Mouse (Mus musculus): ENCODE data around the gene Capn2. TPM values are rescaled to one million over a fixed set of nuclear protein-coding genes. Genes with fewer than 3 reads are reported as not detected.

Gene Capn2
- total and polyA plus RNA-seq, 3 experiments, result 28.0 to 65.3 (median 63.9) TPM

DNA sequence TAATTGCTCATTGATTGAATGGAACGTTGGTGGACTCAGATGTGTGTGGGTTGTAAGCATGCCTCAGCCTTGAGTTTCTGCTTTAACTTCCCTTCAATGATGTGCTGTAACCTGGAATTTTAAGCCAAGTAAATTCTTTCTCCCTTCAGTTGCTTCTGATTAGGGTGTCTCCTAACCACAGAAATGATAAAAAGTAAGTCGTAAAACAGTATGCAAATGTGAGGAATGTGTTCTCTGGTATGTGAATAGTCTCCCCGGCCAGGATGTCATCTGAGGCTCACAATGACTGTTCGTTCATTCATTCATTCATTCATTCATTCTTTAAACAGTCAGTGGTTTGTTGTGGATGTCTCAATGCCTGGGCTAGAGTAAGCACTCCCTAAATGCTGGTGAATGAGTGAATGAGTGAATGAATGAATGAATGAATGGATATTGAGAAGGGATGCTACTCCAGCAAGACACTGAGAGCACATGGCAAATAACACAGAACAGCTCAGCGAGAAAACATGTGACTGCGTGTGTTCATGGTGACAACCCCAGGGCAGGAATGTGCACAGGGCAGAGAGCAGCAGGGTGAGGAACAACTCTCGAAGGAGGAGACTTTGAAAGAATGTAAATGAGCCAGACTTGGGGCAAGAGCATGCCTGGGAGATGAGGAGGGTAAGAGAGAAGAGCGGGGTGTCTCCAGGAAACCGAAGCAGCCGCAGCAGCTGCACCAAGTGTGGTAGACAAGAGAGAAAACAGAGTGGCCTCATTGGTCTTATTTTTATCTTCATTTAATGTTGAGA is 2.4 kb downstream of the Capn2 start:
- TF ChIP-seq EP300 (IDR thresholded peaks at IDR 0.05; ENCODE audit: insufficient read depth, low read depth, low read length) (no peak), POLR2A (IDR thresholded peaks at IDR 0.05; ENCODE audit: insufficient read depth, low read depth, low read length) (no peak), CTCF (IDR thresholded peaks at IDR 0.05) (no peak)
- H3K9ac ChIP-seq (ENCODE audit: low read depth, low read length), result no peak overlapping the region; the same call in 1 of the 2 replicates
- intact Hi-C loops (cut with DNase I), result no loop called here
- WGBS, result 74% methylated on average over 10 of the region's 10 CpGs
- peaks cover 1% of the 10 kb centered on the region; the same call in 1 of the 2 replicates for H3K79me2 ChIP-seq (replicated peaks; ENCODE audit: control insufficient read depth, insufficient read depth, low read length)
- H3K4me1 ChIP-seq (ENCODE audit: control insufficient read depth, insufficient read depth, low read length), result peaks cover 28% of the 10 kb centered on the region
- H3K36me3 ChIP-seq (ENCODE audit: control insufficient read depth, insufficient read depth, low read length), result peaks cover 15% of the 10 kb centered on the region
- H3K27me3 ChIP-seq (ENCODE audit: control insufficient read depth, insufficient read depth, low read length), result no peaks in the 10 kb centered on the region
- no peak overlapping the region for H3K4me3 ChIP-seq
- no peak overlapping the region for H3K27ac ChIP-seq
- DNase-seq, result peak in 1 of 2 experiments; percentile 14

DNA sequence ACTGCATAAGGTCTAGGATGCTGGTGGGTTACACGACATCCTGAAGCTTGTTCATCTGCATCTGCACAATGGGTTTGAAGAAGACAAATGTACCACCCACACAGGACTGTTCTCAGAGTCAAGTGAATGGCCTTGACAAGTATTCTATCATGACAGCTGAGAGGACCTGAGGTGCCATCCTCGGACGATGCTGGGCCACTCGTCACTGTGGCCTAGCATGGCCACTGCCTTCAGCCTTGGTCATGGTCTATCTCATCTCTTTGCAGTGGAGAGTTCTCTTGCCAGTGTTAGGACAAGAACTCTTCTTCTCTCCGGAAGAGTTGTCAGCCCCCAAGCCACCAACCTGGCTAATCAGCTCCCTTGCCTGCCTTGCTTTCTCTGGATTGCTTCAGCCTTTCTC is 3.7 kb downstream of the Capn2 start:
- DNase-seq, result peak in 1 of 2 experiments; percentile 11
- Histone ChIP-seq H3K27me3 (ENCODE audit: control insufficient read depth, insufficient read depth, low read length) (no peaks in the 10 kb centered on the region), H3K4me1 (ENCODE audit: control insufficient read depth, insufficient read depth, low read length) (peaks cover 23% of the 10 kb centered on the region), H3K36me3 (ENCODE audit: control insufficient read depth, insufficient read depth, low read length) (peaks cover 15% of the 10 kb centered on the region), H3K27ac (peak overlapping the region; percentile 45), H3K79me2 (replicated peaks; ENCODE audit: control insufficient read depth, insufficient read depth, low read length) (peaks cover 1% of the 10 kb centered on the region; the same call in 1 of the 2 replicates), H3K4me3 (no peak overlapping the region), H3K9ac (ENCODE audit: low read depth, low read length) (no peak overlapping the region)
- intact Hi-C loops (cut with DNase I), result no loop called here
- no peak for TF ChIP-seq POLR2A (IDR thresholded peaks at IDR 0.05; ENCODE audit: insufficient read depth, low read depth, low read length)
- no peak for TF ChIP-seq CTCF (IDR thresholded peaks at IDR 0.05)
- 86% methylated on average over 5 of the region's 5 CpGs for WGBS

DNA sequence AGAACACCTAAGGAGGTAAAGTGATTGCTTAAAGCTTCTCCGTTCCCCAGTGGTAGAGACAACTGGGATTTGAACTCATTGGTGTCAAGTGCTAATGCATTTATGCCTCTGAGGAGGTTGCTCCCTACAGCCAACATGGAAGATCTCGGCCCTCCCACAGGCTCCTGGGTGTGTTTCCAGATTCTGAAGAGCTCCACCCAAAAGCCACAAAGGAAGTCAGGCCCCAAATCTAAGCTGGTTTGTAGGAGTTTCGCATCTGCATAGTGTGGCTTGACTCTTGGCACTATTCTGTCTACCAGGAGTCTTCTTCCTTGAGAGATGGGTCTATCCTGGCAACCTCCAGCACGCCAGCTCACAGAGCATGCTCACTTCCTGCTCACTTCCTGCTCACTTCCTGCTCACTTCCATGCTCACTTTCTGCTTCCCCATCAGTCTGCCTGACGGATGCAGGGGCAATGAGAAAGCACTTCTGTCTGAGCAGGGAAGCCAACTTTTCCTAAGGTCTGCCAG is 4.5 kb downstream of the Capn2 start:
- H3K9ac ChIP-seq (ENCODE audit: low read depth, low read length), result no peak overlapping the region
- H3K27ac ChIP-seq, result peak overlapping the region; percentile 45
- DNase-seq, result peak; percentile 29 to 35
- peaks cover 15% of the 10 kb centered on the region for H3K36me3 ChIP-seq (ENCODE audit: control insufficient read depth, insufficient read depth, low read length)
- no peak overlapping the region for H3K4me3 ChIP-seq
- no peaks in the 10 kb centered on the region for H3K27me3 ChIP-seq (ENCODE audit: control insufficient read depth, insufficient read depth, low read length)
- intact Hi-C loops (cut with DNase I), result no loop called here
- 51% methylated on average over 5 of the region's 5 CpGs for WGBS
- peaks cover 1% of the 10 kb centered on the region; the same call in 1 of the 2 replicates for H3K79me2 ChIP-seq (replicated peaks; ENCODE audit: control insufficient read depth, insufficient read depth, low read length)
- H3K4me1 ChIP-seq (ENCODE audit: control insufficient read depth, insufficient read depth, low read length), result peaks cover 21% of the 10 kb centered on the region
- TF ChIP-seq POLR2A (IDR thresholded peaks at IDR 0.05; ENCODE audit: insufficient read depth, low read depth, low read length) (0 out of 2 replicates have a peak, but pooled peaks have one; percentile 24), CTCF (IDR thresholded peaks at IDR 0.05) (no peak), EP300 (IDR thresholded peaks at IDR 0.05; ENCODE audit: insufficient read depth, low read depth, low read length) (no peak)

DNA sequence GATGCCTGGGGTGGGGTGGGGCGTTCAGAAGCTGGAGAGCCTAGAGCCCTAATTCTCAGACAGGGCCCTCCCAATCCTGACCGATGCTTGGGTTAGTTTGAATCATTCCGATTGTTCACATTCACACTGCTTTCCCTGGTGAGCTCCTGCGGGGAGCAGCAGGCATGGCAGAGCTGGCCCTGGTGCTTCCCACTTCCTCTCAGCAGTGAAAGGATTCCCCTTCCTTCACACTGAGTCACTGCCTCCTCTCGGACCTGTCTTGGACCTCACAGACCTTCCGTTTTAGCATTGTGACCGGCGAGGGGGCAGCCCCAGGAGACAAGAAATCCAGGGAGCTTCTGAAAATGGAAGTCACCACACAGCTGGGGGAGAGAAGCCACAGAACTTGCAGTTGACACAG is 5.6 kb downstream of the Capn2 start:
- intact Hi-C loops (cut with DNase I), result no loop called here
- TF ChIP-seq POLR2A (IDR thresholded peaks at IDR 0.05; ENCODE audit: insufficient read depth, low read depth, low read length) (no peak), EP300 (IDR thresholded peaks at IDR 0.05; ENCODE audit: insufficient read depth, low read depth, low read length) (no peak), CTCF (IDR thresholded peaks at IDR 0.05) (no peak)
- H3K36me3 ChIP-seq (ENCODE audit: control insufficient read depth, insufficient read depth, low read length), result peaks cover 15% of the 10 kb centered on the region

DNA sequence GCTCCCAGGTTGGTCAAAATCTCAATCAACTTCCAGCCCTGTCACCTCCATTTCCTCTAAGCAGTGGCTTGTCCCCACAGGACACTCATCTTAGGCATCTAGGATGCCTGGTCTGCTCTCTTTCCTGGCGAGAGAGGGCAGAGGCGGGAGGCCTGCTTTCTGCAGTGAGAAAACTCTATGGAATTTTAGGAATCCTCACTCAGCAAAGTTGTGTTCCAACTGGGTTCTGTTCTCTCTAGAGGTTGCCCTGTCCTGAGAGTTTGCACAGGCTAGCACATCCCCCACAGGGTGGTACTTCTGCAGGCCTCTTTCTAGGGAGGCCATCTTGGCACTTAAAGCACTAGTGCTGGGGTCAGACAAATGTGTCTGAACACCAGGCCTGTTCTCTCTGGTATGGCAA is 6.3 kb downstream of the Capn2 start:
- Histone ChIP-seq H3K79me2 (replicated peaks; ENCODE audit: control insufficient read depth, insufficient read depth, low read length) (no peaks in the 10 kb centered on the region; the same call in 1 of the 2 replicates), H3K9ac (ENCODE audit: low read depth, low read length) (no peak overlapping the region), H3K27me3 (ENCODE audit: control insufficient read depth, insufficient read depth, low read length) (no peaks in the 10 kb centered on the region), H3K36me3 (ENCODE audit: control insufficient read depth, insufficient read depth, low read length) (peaks cover 16% of the 10 kb centered on the region), H3K27ac (no peak overlapping the region), H3K4me1 (ENCODE audit: control insufficient read depth, insufficient read depth, low read length) (peaks cover 27% of the 10 kb centered on the region), H3K4me3 (no peak overlapping the region)
- TF ChIP-seq POLR2A (IDR thresholded peaks at IDR 0.05; ENCODE audit: insufficient read depth, low read depth, low read length) (no peak), CTCF (IDR thresholded peaks at IDR 0.05) (no peak), EP300 (IDR thresholded peaks at IDR 0.05; ENCODE audit: insufficient read depth, low read depth, low read length) (no peak)
- peak in 1 of 2 experiments; percentile 10 for DNase-seq
- WGBS, result 61% methylated on average over 2 of the region's 2 CpGs
- intact Hi-C loops (cut with DNase I), result no loop called here

More for the DNA sequence above, 5.6 kb downstream of the Capn2 start:
- DNase-seq, result peak in 1 of 2 experiments; percentile 26
- H3K79me2 ChIP-seq (replicated peaks; ENCODE audit: control insufficient read depth, insufficient read depth, low read length), result no peaks in the 10 kb centered on the region; the same call in 1 of the 2 replicates
- no peak overlapping the region for H3K4me3 ChIP-seq
- no peak overlapping the region; the same call in 1 of the 2 replicates for H3K27ac ChIP-seq
- no peaks in the 10 kb centered on the region for H3K27me3 ChIP-seq (ENCODE audit: control insufficient read depth, insufficient read depth, low read length)
- peaks cover 22% of the 10 kb centered on the region for H3K4me1 ChIP-seq (ENCODE audit: control insufficient read depth, insufficient read depth, low read length)
- no peak overlapping the region for H3K9ac ChIP-seq (ENCODE audit: low read depth, low read length)
- 46% methylated on average over 8 of the region's 8 CpGs for WGBS
